Mouse (Mus musculus): ENCODE results near the gene Fam207a. TPM values are rescaled to one million over a fixed set of nuclear protein-coding genes. Genes with fewer than 3 reads are reported as not detected.

The Fam207a gene
- polyA plus RNA-seq (2015; fragmentation: Nextera tagmentation; extraction: Ambion mirVana): 36.2 and 37.7 TPM in 2 replicates

- no peaks in the 10 kb centered on the region for H3K9me3 ChIP-seq
- H3K36me3 ChIP-seq: peaks cover 34% of the 10 kb centered on the region
- peak within 1 kb of the TSS; percentile 92 for H3K27ac ChIP-seq
- WGBS: under 1% methylated on average over 75 of the region's 75 CpGs
- H3K27me3 ChIP-seq: no peaks in the 10 kb centered on the region
- H3K4me3 ChIP-seq: peak within 1 kb of the TSS; percentile 98
- ATAC-seq (ENCODE audit: insufficient number of reproducible peaks, low FRiP score, low TSS enrichment, low read depth): peak; percentile 81
- H3K4me2 ChIP-seq: peak within 1 kb of the TSS; percentile 79
- H3K4me1 ChIP-seq: peaks cover 24% of the 10 kb centered on the region
- peak within 1 kb of the TSS; percentile 92 for H3K9ac ChIP-seq
Measured at GRCm38 (mm10) chr10:77515385-77516348, at the start of gene Fam207a. TSS of gene Fam207a (minus strand) at chr10:77515785.

- no peak overlapping the region for H3K27ac ChIP-seq
- WGBS: 79% methylated on average over 8 of the region's 8 CpGs
- H3K4me3 ChIP-seq: no peak overlapping the region
- no peaks in the 10 kb centered on the region for H3K9me3 ChIP-seq
- no peak overlapping the region for H3K4me2 ChIP-seq
- H3K27me3 ChIP-seq: no peaks in the 10 kb centered on the region
- no peak overlapping the region for H3K9ac ChIP-seq
- 0 out of 2 replicates have a peak, but pooled peaks cover 2% of the 10 kb centered on the region for H3K4me1 ChIP-seq
- no peak for ATAC-seq (ENCODE audit: insufficient number of reproducible peaks, low FRiP score, low TSS enrichment, low read depth)
- no peaks in the 10 kb centered on the region for H3K36me3 ChIP-seq
Measured at GRCm38 (mm10) chr10:77565005-77565404, 49.4 kb upstream of the Fam207a start.

GRCm38 (mm10) chr10:77561508-77561907, 45.9 kb upstream of the Fam207a start:
- H3K4me3 ChIP-seq: no peak overlapping the region
- H3K4me1 ChIP-seq: no peaks in the 10 kb centered on the region
- H3K27ac ChIP-seq: no peak overlapping the region
- H3K36me3 ChIP-seq: no peaks in the 10 kb centered on the region
- no peaks in the 10 kb centered on the region for H3K27me3 ChIP-seq
- WGBS: 75% methylated on average over 2 of the region's 2 CpGs
- H3K4me2 ChIP-seq: no peak overlapping the region
- no peak overlapping the region for H3K9ac ChIP-seq
- H3K9me3 ChIP-seq: no peaks in the 10 kb centered on the region
- ATAC-seq (ENCODE audit: insufficient number of reproducible peaks, low FRiP score, low TSS enrichment, low read depth): no peak

- Histone ChIP-seq H3K27ac (no peak overlapping the region), H3K9me3 (no peaks in the 10 kb centered on the region), H3K4me1 (no peaks in the 10 kb centered on the region), H3K36me3 (no peaks in the 10 kb centered on the region), H3K9ac (no peak overlapping the region), H3K4me3 (no peak overlapping the region), H3K27me3 (no peaks in the 10 kb centered on the region), H3K4me2 (no peak overlapping the region)
- ATAC-seq (ENCODE audit: insufficient number of reproducible peaks, low FRiP score, low TSS enrichment, low read depth): no peak
- WGBS: 85% methylated on average over 9 of the region's 9 CpGs
Measured at GRCm38 (mm10) chr10:77560830-77561229, 45.2 kb upstream of the Fam207a start.

- ATAC-seq (ENCODE audit: insufficient number of reproducible peaks, low FRiP score, low TSS enrichment, low read depth): no peak
- H3K4me3 ChIP-seq: no peak overlapping the region
Measured at GRCm38 (mm10) chr10:77560090-77560489, 44.5 kb upstream of the Fam207a start.

GRCm38 (mm10) chr10:77557641-77558040, 42.1 kb upstream of the Fam207a start:
- 93% methylated on average over 4 of the region's 4 CpGs for WGBS
- Histone ChIP-seq H3K4me2 (no peak overlapping the region), H3K4me1 (no peaks in the 10 kb centered on the region), H3K27me3 (no peaks in the 10 kb centered on the region), H3K36me3 (no peaks in the 10 kb centered on the region), H3K9ac (no peak overlapping the region), H3K4me3 (no peak overlapping the region), H3K27ac (no peak overlapping the region), H3K9me3 (no peaks in the 10 kb centered on the region)
- no peak for ATAC-seq (ENCODE audit: insufficient number of reproducible peaks, low FRiP score, low TSS enrichment, low read depth)

More at GRCm38 (mm10) chr10:77560090-77560489, 44.5 kb upstream of the Fam207a start:
- Histone ChIP-seq H3K4me2 (no peak overlapping the region), H3K27me3 (no peaks in the 10 kb centered on the region), H3K9ac (no peak overlapping the region), H3K4me1 (no peaks in the 10 kb centered on the region), H3K36me3 (no peaks in the 10 kb centered on the region), H3K27ac (no peak overlapping the region), H3K9me3 (no peaks in the 10 kb centered on the region)
- WGBS: 84% methylated on average over 11 of the region's 11 CpGs

- no peaks in the 10 kb centered on the region for H3K27me3 ChIP-seq
- WGBS: 91% methylated on average over 7 of the region's 7 CpGs
- no peak overlapping the region for H3K4me2 ChIP-seq
- H3K9me3 ChIP-seq: no peaks in the 10 kb centered on the region
- no peak overlapping the region for H3K4me3 ChIP-seq
- H3K27ac ChIP-seq: no peak overlapping the region
- no peak for ATAC-seq (ENCODE audit: insufficient number of reproducible peaks, low FRiP score, low TSS enrichment, low read depth)
- H3K36me3 ChIP-seq: no peaks in the 10 kb centered on the region
- no peak overlapping the region for H3K9ac ChIP-seq
- H3K4me1 ChIP-seq: no peaks in the 10 kb centered on the region
Measured at GRCm38 (mm10) chr10:77556631-77557030, 41.0 kb upstream of the Fam207a start.

GRCm38 (mm10) chr10:77554918-77555317, 39.3 kb upstream of the Fam207a start:
- Histone ChIP-seq H3K27ac (no peak overlapping the region), H3K9me3 (no peaks in the 10 kb centered on the region), H3K4me3 (no peak overlapping the region), H3K27me3 (no peaks in the 10 kb centered on the region), H3K4me2 (no peak overlapping the region), H3K4me1 (no peaks in the 10 kb centered on the region), H3K9ac (no peak overlapping the region), H3K36me3 (no peaks in the 10 kb centered on the region)
- 80% methylated on average over 4 of the region's 4 CpGs for WGBS
- ATAC-seq (ENCODE audit: insufficient number of reproducible peaks, low FRiP score, low TSS enrichment, low read depth): no peak

GRCm38 (mm10) chr10:77553285-77553684, 37.7 kb upstream of the Fam207a start:
- H3K9ac ChIP-seq: no peak overlapping the region
- H3K4me3 ChIP-seq: no peak overlapping the region
- no peak overlapping the region for H3K27ac ChIP-seq
- no peaks in the 10 kb centered on the region for H3K4me1 ChIP-seq
- H3K9me3 ChIP-seq: no peaks in the 10 kb centered on the region
- H3K27me3 ChIP-seq: no peaks in the 10 kb centered on the region
- 80% methylated on average over 4 of the region's 4 CpGs for WGBS
- H3K4me2 ChIP-seq: no peak overlapping the region
- H3K36me3 ChIP-seq: no peaks in the 10 kb centered on the region
- no peak for ATAC-seq (ENCODE audit: insufficient number of reproducible peaks, low FRiP score, low TSS enrichment, low read depth)

- no peak overlapping the region for H3K27ac ChIP-seq
- H3K9me3 ChIP-seq: no peaks in the 10 kb centered on the region
- no peak overlapping the region for H3K4me2 ChIP-seq
- H3K36me3 ChIP-seq: no peaks in the 10 kb centered on the region
- no peak overlapping the region for H3K9ac ChIP-seq
- 78% methylated on average over 5 of the region's 5 CpGs for WGBS
- ATAC-seq (ENCODE audit: insufficient number of reproducible peaks, low FRiP score, low TSS enrichment, low read depth): no peak
- no peaks in the 10 kb centered on the region for H3K27me3 ChIP-seq
- H3K4me1 ChIP-seq: no peaks in the 10 kb centered on the region
- H3K4me3 ChIP-seq: no peak overlapping the region
Measured at GRCm38 (mm10) chr10:77552162-77552561, 36.6 kb upstream of the Fam207a start.

- Histone ChIP-seq H3K36me3 (no peaks in the 10 kb centered on the region), H3K9me3 (no peaks in the 10 kb centered on the region), H3K4me2 (no peak overlapping the region), H3K4me3 (no peak overlapping the region), H3K4me1 (no peaks in the 10 kb centered on the region), H3K27me3 (no peaks in the 10 kb centered on the region), H3K9ac (no peak overlapping the region), H3K27ac (no peak overlapping the region)
- no peak for ATAC-seq (ENCODE audit: insufficient number of reproducible peaks, low FRiP score, low TSS enrichment, low read depth)
- WGBS: 71% methylated on average over 11 of the region's 11 CpGs
Measured at GRCm38 (mm10) chr10:77550874-77551273, 35.3 kb upstream of the Fam207a start.

- H3K9ac ChIP-seq: no peak overlapping the region
Measured at GRCm38 (mm10) chr10:77548576-77548975, 33.0 kb upstream of the Fam207a start.

More at GRCm38 (mm10) chr10:77548576-77548975, 33.0 kb upstream of the Fam207a start:
- Histone ChIP-seq H3K9me3 (no peaks in the 10 kb centered on the region), H3K4me1 (no peaks in the 10 kb centered on the region), H3K27ac (no peak overlapping the region), H3K27me3 (no peaks in the 10 kb centered on the region), H3K36me3 (no peaks in the 10 kb centered on the region), H3K4me2 (no peak overlapping the region), H3K4me3 (no peak overlapping the region)
- ATAC-seq (ENCODE audit: insufficient number of reproducible peaks, low FRiP score, low TSS enrichment, low read depth): no peak
- 69% methylated on average over 10 of the region's 10 CpGs for WGBS
